Mouse (Mus musculus) ES-CJ7 (cell line): ENCODE data around the gene Trim17.

ENCODE experiments used
- DNase-seq: peaks from one replicate; pipeline ENCODE4 v3.0.0; 2011; ENCODE audit warnings: low read depth, low spot score

The Trim17 gene

GRCm38 (mm10) chr11:58991911-58992310, 37.4 kb downstream of the Trim17 start:
- no peak for DNase-seq

- DNase-seq = no peak
These were observed 38.7 kb downstream of the Trim17 start for GRCm38 (mm10) chr11:58993091-58993670.

GRCm38 (mm10) chr11:58994337-58994826, 39.9 kb downstream of the Trim17 start:
- peak; percentile 82 for DNase-seq

- no peak for DNase-seq
These were observed 40.7 kb downstream of the Trim17 start for GRCm38 (mm10) chr11:58995061-58995806.

- no peak for DNase-seq
These were observed 41.4 kb downstream of the Trim17 start for GRCm38 (mm10) chr11:58995807-58996370.

GRCm38 (mm10) chr11:58997541-58997940, 43.1 kb downstream of the Trim17 start:
- DNase-seq = no peak

- no peak for DNase-seq
These were observed 44.7 kb downstream of the Trim17 start for GRCm38 (mm10) chr11:58999158-58999557.

GRCm38 (mm10) chr11:58999830-59000229, 45.3 kb downstream of the Trim17 start:
- no peak for DNase-seq

GRCm38 (mm10) chr11:59000635-59001034, 46.1 kb downstream of the Trim17 start:
- no peak for DNase-seq

- DNase-seq = no peak
These were observed 48.0 kb downstream of the Trim17 start for GRCm38 (mm10) chr11:59002327-59003079.

GRCm38 (mm10) chr11:59015052-59015451, 60.6 kb downstream of the Trim17 start:
- peak; percentile 37 for DNase-seq
